Mouse (Mus musculus): ENCODE data around the gene Myl9.

- TF ChIP-seq CTCF (IDR thresholded peaks at IDR 0.05; ENCODE audit: borderline replicate concordance, insufficient read depth, low read length) = no peak
- TF ChIP-seq POLR2A (IDR thresholded peaks at IDR 0.05; ENCODE audit: low read depth, low read length) = no peak; the same call in none of the 2 replicates
These were observed 1.0 kb upstream of the Myl9 start for GRCm38 (mm10) chr2:156774035-156774737.

All from embryonic fibroblast, embryonic 13.5 days (primary cell).